Mouse (Mus musculus) ovary, postnatal 10 days (tissue): ENCODE results near the gene Ip6k1.

Experiments
- DNase-seq: peaks from one replicate; pipeline ENCODE4 v3.0.0; 2022; ENCODE audit warnings: low spot score

The Ip6k1 gene

GRCm38 (mm10) chr9:108057262-108057562 lies 54.9 kb downstream of the Ip6k1 start:
- DNase-seq = no peak

- no peak for DNase-seq
Observed at GRCm38 (mm10) chr9:108058291-108058690, 56.0 kb downstream of the Ip6k1 start.

- no peak for DNase-seq
Observed at GRCm38 (mm10) chr9:108062142-108062541, 59.8 kb downstream of the Ip6k1 start.

GRCm38 (mm10) chr9:108063361-108063760 lies 61.1 kb downstream of the Ip6k1 start:
- no peak for DNase-seq

- no peak for DNase-seq
Observed at GRCm38 (mm10) chr9:108065491-108066011, 63.2 kb downstream of the Ip6k1 start.

GRCm38 (mm10) chr9:108067199-108067598 lies 64.9 kb downstream of the Ip6k1 start:
- no peak for DNase-seq

GRCm38 (mm10) chr9:108067900-108068299 lies 65.6 kb downstream of the Ip6k1 start:
- DNase-seq = peak; percentile 82

GRCm38 (mm10) chr9:108069007-108069406 lies 66.7 kb downstream of the Ip6k1 start:
- no peak for DNase-seq

- no peak for DNase-seq
Observed at GRCm38 (mm10) chr9:108069529-108069928, 67.2 kb downstream of the Ip6k1 start.

- DNase-seq = no peak
Observed at GRCm38 (mm10) chr9:108071801-108072200, 69.5 kb downstream of the Ip6k1 start.

- DNase-seq = no peak
Observed at GRCm38 (mm10) chr9:108072481-108072924, 70.2 kb downstream of the Ip6k1 start.

GRCm38 (mm10) chr9:108073141-108073930 lies 71.0 kb downstream of the Ip6k1 start:
- DNase-seq = no peak

- no peak for DNase-seq
Observed at GRCm38 (mm10) chr9:108080168-108080567, 77.9 kb downstream of the Ip6k1 start, which contains the start of gene Mst1. TSS of gene Mst1 (plus strand) at chr9:108080436.

- no peak for DNase-seq
Observed at GRCm38 (mm10) chr9:108082549-108082948, 80.2 kb downstream of the Ip6k1 start.

- DNase-seq = no peak
Observed at GRCm38 (mm10) chr9:108082988-108083431, 80.7 kb downstream of the Ip6k1 start, which contains the start of gene Rnf123. TSS of gene Rnf123 (minus strand) at chr9:108083346.

GRCm38 (mm10) chr9:108083561-108083960 lies 81.3 kb downstream of the Ip6k1 start:
- no peak for DNase-seq

GRCm38 (mm10) chr9:108085261-108085660 lies 83.0 kb downstream of the Ip6k1 start:
- DNase-seq = no peak

- no peak for DNase-seq
Observed at GRCm38 (mm10) chr9:108090611-108091120, 88.4 kb downstream of the Ip6k1 start.

- DNase-seq = no peak
Observed at GRCm38 (mm10) chr9:108093586-108093985, 91.3 kb downstream of the Ip6k1 start.

- DNase-seq = peak; percentile 79
Observed at GRCm38 (mm10) chr9:108094184-108094941, 92.1 kb downstream of the Ip6k1 start, which contains the start of gene Apeh. TSS of gene Apeh (minus strand) at chr9:108094606.

- no peak for DNase-seq
Observed at GRCm38 (mm10) chr9:108094998-108095411, 92.7 kb downstream of the Ip6k1 start.

- no peak for DNase-seq
Observed at GRCm38 (mm10) chr9:108095518-108095917, 93.2 kb downstream of the Ip6k1 start.
